Mouse (Mus musculus) MEL (cell line): ENCODE results near the gene Tapbpl.

ENCODE experiments used
- BHLHE40 ChIP-seq: IDR thresholded peaks from 2 replicates; pipeline ENCODE4 v1.6.1; 2012; ENCODE audit warnings: low read depth, mild to moderate bottlenecking, inconsistent platforms, low read length, improper control_type of control experiment, borderline replicate concordance
- CTCF ChIP-seq, 3 experiments: IDR thresholded peaks in 2 of 3; conservative IDR thresholded peaks in 1 of 3; 2 replicates each; pipeline ENCODE4 v1.5.1; 2011 to 2012; ENCODE audit warnings: low read length in 3 of 3, low read depth in 2 of 3, mild to moderate bottlenecking in 2 of 3, improper control_type of control experiment in 1 of 3, inconsistent platforms in 1 of 3, mixed read lengths in 1 of 3, moderate library complexity in 1 of 3; ENCODE audit not compliant: control insufficient read depth in 1 of 3, insufficient read depth in 1 of 3, poor library complexity in 1 of 3, severe bottlenecking in 1 of 3
- HCFC1 ChIP-seq: IDR thresholded peaks from 2 replicates; pipeline ENCODE4 v1.6.1; 2012; ENCODE audit warnings: low read depth, mild to moderate bottlenecking, inconsistent platforms, low read length, improper control_type of control experiment, moderate library complexity

GRCm38 (mm10) chr6:125222577-125222976 is 9.1 kb downstream of the Tapbpl start:
- TF ChIP-seq BHLHE40 (no peak), HCFC1 (no peak), CTCF (IDR thresholded peaks at IDR 0.05 in 2 of 3, conservative IDR thresholded peaks at IDR 0.05 in 1 of 3; ENCODE audit: control insufficient read depth in 1 of 3, insufficient read depth in 1 of 3, low read depth in 2 of 3, low read length in 3 of 3, poor library complexity in 1 of 3, severe bottlenecking in 1 of 3) (no peak)
